Mouse (Mus musculus) midbrain, embryonic 15.5 days (tissue): ENCODE measurements at regions not wholly inside any gene's neighbourhood (a gene's known extent, or its start where the extent isn't known, plus 50 kb on each side); places are given as distances from the start of the nearest gene placed in this dataset.

Experiments
- ATAC-seq: fragments of 200-750 bp; cut with Nextera tagmentation; replicated peaks from 2 replicates; pipeline ENCODE4 v1.8.0; 2017; ENCODE audit warnings: moderate TSS enrichment
- H3K27ac ChIP-seq: fragments of 300-500 bp; sonication (generic); 2 replicates; pipeline ENCODE4 v1.5.1; 2015; ENCODE audit warnings: mild to moderate bottlenecking, inconsistent platforms
- H3K27me3 ChIP-seq: fragments of 300-500 bp; sonication (generic); replicated peaks from 2 replicates; pipeline ENCODE4 v1.6.1; 2015; ENCODE audit warnings: inconsistent platforms
- H3K36me3 ChIP-seq: fragments of 300-500 bp; sonication (generic); replicated peaks from 2 replicates; pipeline ENCODE4 v1.6.1; 2015; ENCODE audit warnings: inconsistent platforms
- H3K4me1 ChIP-seq: fragments of 300-500 bp; sonication (generic); 2 replicates; pipeline ENCODE4 v1.6.1; 2015; ENCODE audit warnings: inconsistent platforms
- H3K4me2 ChIP-seq: fragments of 300-500 bp; sonication (generic); 2 replicates; pipeline ENCODE4 v1.6.1; 2015; ENCODE audit warnings: inconsistent platforms, mild to moderate bottlenecking, moderate library complexity
- H3K4me3 ChIP-seq: fragments of 300-500 bp; sonication (generic); 2 replicates; pipeline ENCODE4 v1.5.1; 2015; ENCODE audit warnings: mild to moderate bottlenecking, inconsistent platforms
- H3K9ac ChIP-seq: fragments of 300-500 bp; sonication (generic); 2 replicates; pipeline ENCODE4 v1.6.1; 2015; ENCODE audit warnings: mild to moderate bottlenecking, inconsistent platforms
- H3K9me3 ChIP-seq: fragments of 300-500 bp; sonication (generic); 2 replicates; pipeline ENCODE4 v1.6.1; 2016; ENCODE audit warnings: inconsistent platforms
- WGBS: fragments of 180-500 bp; shearing (Covaris S2); methylation state at CpG from one replicate; pipeline ENCODE4 v1.1.7; 2015; ENCODE audit warnings: mixed read lengths; 5-methylcytosine and 5-hydroxymethylcytosine counted together

DNA sequence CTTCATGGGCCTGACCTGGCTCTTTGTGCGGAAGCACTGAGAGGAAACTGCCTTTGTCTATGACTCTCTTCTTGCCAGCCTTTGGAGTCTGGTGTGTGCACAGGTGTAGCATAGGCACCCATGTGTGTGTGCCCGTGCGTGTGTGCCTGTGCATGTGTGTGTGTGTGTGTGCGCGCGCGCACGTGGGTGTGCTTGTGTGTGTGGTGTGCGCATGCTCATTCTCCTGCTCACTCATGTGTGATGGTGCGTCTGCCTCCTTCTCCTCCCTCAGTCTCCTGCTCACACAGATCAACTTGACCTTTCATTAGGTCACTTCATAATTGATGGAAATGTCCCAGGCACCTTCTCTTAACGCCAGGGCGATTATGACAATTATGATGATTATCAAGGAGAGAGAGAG, 66.7 kb upstream of the Zc3h12a start:
- H3K27me3 ChIP-seq, result peaks cover 14% of the 10 kb centered on the region
- peaks cover 32% of the 10 kb centered on the region for H3K4me1 ChIP-seq
- no peaks in the 10 kb centered on the region for H3K9me3 ChIP-seq
- peak; percentile 65 for ATAC-seq
- peak overlapping the region; percentile 67; the same call in 1 of the 2 replicates for H3K27ac ChIP-seq
- H3K4me3 ChIP-seq, result no peak overlapping the region
- WGBS, result 68% methylated on average over 12 of the region's 12 CpGs
- H3K9ac ChIP-seq, result no peak overlapping the region
- no peaks in the 10 kb centered on the region for H3K36me3 ChIP-seq
- no peak overlapping the region for H3K4me2 ChIP-seq

DNA sequence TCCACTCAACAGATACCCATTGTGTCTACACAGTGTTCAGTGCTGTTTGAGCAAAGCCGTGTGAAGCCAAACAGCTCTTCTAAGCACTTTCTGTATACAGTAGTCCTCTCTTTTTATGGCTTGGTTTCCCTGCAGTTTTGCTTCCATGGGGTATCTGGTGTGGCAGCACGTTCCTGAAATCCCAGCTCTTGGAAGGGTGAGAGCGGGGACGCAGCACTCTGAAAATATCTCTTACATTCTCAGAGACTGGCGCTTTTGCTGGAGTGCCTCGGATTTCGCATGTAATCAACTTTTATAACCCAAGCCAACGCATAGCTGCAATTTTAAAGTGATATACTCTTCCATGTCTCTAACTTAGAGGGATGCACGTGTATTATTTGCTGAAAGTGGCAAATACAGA, 64.0 kb upstream of the Zc3h12a start:
- Histone ChIP-seq H3K9ac (no peak overlapping the region), H3K27ac (no peak overlapping the region), H3K9me3 (no peaks in the 10 kb centered on the region), H3K4me3 (no peak overlapping the region), H3K4me1 (peaks cover 28% of the 10 kb centered on the region), H3K4me2 (no peak overlapping the region), H3K27me3 (peaks cover 14% of the 10 kb centered on the region), H3K36me3 (no peaks in the 10 kb centered on the region)
- WGBS, result 78% methylated on average over 9 of the region's 9 CpGs
- no peak for ATAC-seq

DNA sequence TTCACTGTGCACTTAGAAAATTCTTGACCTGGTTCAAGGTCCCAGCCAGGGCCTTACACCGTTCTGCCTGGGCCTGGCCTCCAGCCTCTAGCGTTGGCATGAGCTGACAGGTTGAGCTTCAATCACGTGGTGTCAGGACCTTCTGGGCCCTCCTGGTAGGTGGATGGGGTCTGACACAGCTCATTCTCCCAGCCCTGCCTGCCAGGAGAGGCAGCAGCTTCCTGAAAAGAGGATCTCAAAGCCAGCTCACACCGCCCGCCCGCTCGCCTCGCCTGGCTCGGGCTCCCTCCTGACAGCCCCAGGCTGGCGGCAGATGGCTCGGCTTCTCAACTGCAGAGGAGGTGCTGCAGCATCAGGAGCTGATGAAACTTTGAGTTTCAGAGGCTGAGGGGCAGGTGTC, 63.4 kb upstream of the Zc3h12a start:
- H3K27me3 ChIP-seq, result peaks cover 12% of the 10 kb centered on the region
- H3K9ac ChIP-seq, result no peak overlapping the region; the same call in 1 of the 2 replicates
- no peaks in the 10 kb centered on the region for H3K9me3 ChIP-seq
- peaks cover 27% of the 10 kb centered on the region for H3K4me1 ChIP-seq
- WGBS, result 17% methylated on average over 11 of the region's 11 CpGs
- H3K4me2 ChIP-seq, result no peak overlapping the region
- no peak for ATAC-seq
- no peak overlapping the region for H3K4me3 ChIP-seq
- H3K27ac ChIP-seq, result no peak overlapping the region
- no peaks in the 10 kb centered on the region for H3K36me3 ChIP-seq

DNA sequence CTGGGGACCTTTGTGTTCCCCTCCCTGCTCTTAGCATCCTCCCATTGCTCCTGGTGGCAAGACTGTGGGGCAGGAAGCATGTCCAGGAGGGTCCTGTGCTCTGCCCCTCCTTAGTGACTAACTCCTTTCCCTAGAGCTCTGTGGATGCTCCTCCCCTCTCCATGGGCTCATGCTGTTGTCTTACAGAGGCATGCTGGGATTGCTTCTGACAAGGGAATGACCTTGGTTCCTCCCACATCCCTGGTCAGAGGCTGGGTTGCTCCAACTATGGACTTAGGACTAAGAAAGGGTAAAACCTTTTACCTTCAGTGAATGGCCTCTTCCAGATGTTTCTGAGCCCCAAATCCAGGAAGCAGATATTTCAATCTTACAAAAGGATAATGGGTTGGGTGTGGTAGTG, 62.3 kb upstream of the Zc3h12a start:
- no peak for ATAC-seq
- H3K36me3 ChIP-seq, result no peaks in the 10 kb centered on the region

DNA sequence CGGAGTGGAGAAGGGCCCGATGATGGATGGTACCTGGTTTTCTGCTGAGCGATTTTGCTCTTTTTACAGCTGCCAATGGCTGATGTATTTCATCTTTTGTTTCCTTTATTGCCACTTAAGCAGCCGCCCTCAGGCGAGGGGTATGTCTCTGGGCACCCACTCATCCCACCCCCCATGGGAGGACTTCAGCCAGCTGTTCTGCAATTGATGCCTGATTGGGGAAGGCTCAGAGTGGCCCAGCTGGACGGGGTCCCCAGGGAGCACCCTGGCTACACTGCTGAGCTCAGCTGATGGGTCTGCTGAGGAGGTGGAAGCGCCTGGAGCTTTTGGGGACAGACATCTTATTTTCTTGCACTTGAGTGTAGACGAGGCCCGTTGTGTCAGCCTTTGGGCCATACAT, 58.6 kb upstream of the Zc3h12a start:
- H3K4me2 ChIP-seq, result no peak overlapping the region
- 73% methylated on average over 9 of the region's 9 CpGs for WGBS
- no peak overlapping the region for H3K9ac ChIP-seq
- peaks cover 6% of the 10 kb centered on the region for H3K4me1 ChIP-seq
- H3K27me3 ChIP-seq, result no peaks in the 10 kb centered on the region
- H3K4me3 ChIP-seq, result no peak overlapping the region
- ATAC-seq, result no peak
- no peaks in the 10 kb centered on the region for H3K9me3 ChIP-seq
- no peak overlapping the region for H3K27ac ChIP-seq
- no peaks in the 10 kb centered on the region for H3K36me3 ChIP-seq

More for the DNA sequence above, 62.3 kb upstream of the Zc3h12a start:
- no peak overlapping the region for H3K27ac ChIP-seq
- peaks cover 2% of the 10 kb centered on the region; the same call in 1 of the 2 replicates for H3K27me3 ChIP-seq
- H3K4me2 ChIP-seq, result no peak overlapping the region
- no peak overlapping the region for H3K4me3 ChIP-seq
- H3K4me1 ChIP-seq, result peaks cover 19% of the 10 kb centered on the region
- H3K9me3 ChIP-seq, result no peaks in the 10 kb centered on the region
- H3K9ac ChIP-seq, result no peak overlapping the region

DNA sequence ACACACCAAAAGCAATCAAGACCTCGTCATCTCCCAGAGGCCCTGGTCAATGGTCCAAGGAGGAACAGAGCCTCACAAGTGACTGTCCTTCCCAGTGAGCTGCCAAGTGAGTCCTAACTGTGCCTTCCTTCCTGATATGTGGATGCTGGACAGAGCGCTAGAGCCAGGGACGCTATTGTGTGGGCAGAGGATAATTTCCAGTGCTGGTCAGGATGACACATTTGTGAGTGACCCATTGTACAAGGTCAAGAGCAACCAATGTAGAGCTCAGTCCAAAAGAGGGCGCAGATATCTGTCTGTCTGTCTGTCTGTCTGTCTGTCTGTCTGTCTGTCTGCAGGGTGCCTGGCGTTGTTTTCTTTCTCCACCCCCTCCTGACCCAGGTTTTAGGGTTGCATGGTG, 57.4 kb upstream of the Zc3h12a start:
- Histone ChIP-seq H3K4me2 (no peak overlapping the region), H3K9me3 (no peaks in the 10 kb centered on the region), H3K36me3 (no peaks in the 10 kb centered on the region), H3K9ac (no peak overlapping the region), H3K4me3 (no peak overlapping the region), H3K4me1 (no peaks in the 10 kb centered on the region), H3K27ac (no peak overlapping the region), H3K27me3 (no peaks in the 10 kb centered on the region)
- 89% methylated on average over 5 of the region's 5 CpGs for WGBS
- ATAC-seq, result no peak

- no peaks in the 10 kb centered on the region for H3K36me3 ChIP-seq
Observed at GRCm38 (mm10) chr4:125180947-125181346, 53.3 kb upstream of the Zc3h12a start.

DNA sequence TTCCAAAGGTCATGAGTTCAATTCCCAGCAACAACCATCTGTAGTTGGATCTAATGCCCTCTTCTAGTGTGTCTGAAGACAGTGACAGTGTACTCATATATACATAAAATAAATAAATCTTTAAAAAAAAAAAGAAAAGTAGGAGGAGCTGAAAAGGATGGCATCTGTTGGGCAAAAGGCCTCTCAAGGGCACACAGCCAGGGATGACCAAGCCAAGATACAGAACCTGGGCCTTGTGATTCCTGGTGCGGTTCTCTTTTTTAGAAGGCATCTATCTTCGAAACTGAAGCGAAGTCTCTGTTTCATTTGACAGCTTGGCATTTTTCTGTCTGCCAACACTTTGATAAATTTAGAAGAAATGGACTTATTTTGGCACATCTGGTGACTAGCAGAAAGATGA, 50.9 kb upstream of the Zc3h12a start:
- H3K4me2 ChIP-seq, result no peak overlapping the region
- no peaks in the 10 kb centered on the region for H3K9me3 ChIP-seq
- H3K27me3 ChIP-seq, result no peaks in the 10 kb centered on the region
- no peak overlapping the region for H3K9ac ChIP-seq
- no peaks in the 10 kb centered on the region for H3K36me3 ChIP-seq
- no peak overlapping the region for H3K4me3 ChIP-seq
- ATAC-seq, result no peak
- no peak overlapping the region for H3K27ac ChIP-seq
- peaks cover 5% of the 10 kb centered on the region; the same call in 1 of the 2 replicates for H3K4me1 ChIP-seq
- 96% methylated on average over 3 of the region's 3 CpGs for WGBS

More at GRCm38 (mm10) chr4:125180947-125181346, 53.3 kb upstream of the Zc3h12a start:
- ATAC-seq, result no peak
- no peaks in the 10 kb centered on the region for H3K27me3 ChIP-seq
- H3K9me3 ChIP-seq, result no peaks in the 10 kb centered on the region
- H3K4me2 ChIP-seq, result no peak overlapping the region
- H3K9ac ChIP-seq, result no peak overlapping the region
- H3K4me3 ChIP-seq, result no peak overlapping the region
- 85% methylated on average over 6 of the region's 6 CpGs for WGBS
- H3K4me1 ChIP-seq, result peaks cover 5% of the 10 kb centered on the region; the same call in 1 of the 2 replicates
- H3K27ac ChIP-seq, result no peak overlapping the region

GRCm38 (mm10) chr4:125177666-125178065, 50.0 kb upstream of the Zc3h12a start:
- H3K27ac ChIP-seq, result no peak overlapping the region
- H3K4me1 ChIP-seq, result peaks cover 5% of the 10 kb centered on the region; the same call in 1 of the 2 replicates
- H3K9me3 ChIP-seq, result no peaks in the 10 kb centered on the region
- WGBS, result 24% methylated on average over 6 of the region's 6 CpGs
- H3K4me3 ChIP-seq, result no peak overlapping the region
- no peak overlapping the region for H3K9ac ChIP-seq
- H3K4me2 ChIP-seq, result no peak overlapping the region
- no peaks in the 10 kb centered on the region for H3K36me3 ChIP-seq
- no peaks in the 10 kb centered on the region for H3K27me3 ChIP-seq
- no peak for ATAC-seq
